Mouse (Mus musculus): ENCODE measurements around the gene Zfp13.
"Not testable (repeated sequence)": the region's sequence is repeated elsewhere in the genome, so short reads cannot be mapped to it uniquely, and the experiment has no call there.

Gene Zfp13

GRCm38 (mm10) chr17:23533591-23534490 is 65.4 kb downstream of the Zfp13 start:
- not testable (repeated sequence) for DNase-seq (ENCODE audit: low spot score)

GRCm38 (mm10) chr17:23531408-23531807 is 67.9 kb downstream of the Zfp13 start:
- not testable (repeated sequence) for DNase-seq (ENCODE audit: low spot score)

Data from adipocyte (in vitro differentiated cells).